Mouse (Mus musculus) retina, postnatal 7 days (tissue): ENCODE measurements around the gene Gm9970.

Experiments
- DNase-seq: peaks from one replicate; pipeline ENCODE4 v3.0.0-alpha.2; 2012; ENCODE audit warnings: low read depth, low spot score

Gene Gm9970

GRCm38 (mm10) chr5:31240637-31241521 lies at the start of gene Gm9970, which contains the start of gene Nrbp1:
TSS of gene Gm9970 (minus strand) at chr5:31241232.
TSS of gene Nrbp1 (plus strand) at chr5:31240864.
- peak; percentile 87 for DNase-seq

- DNase-seq: no peak
Measured at GRCm38 (mm10) chr5:31289626-31290230, 48.7 kb upstream of the Gm9970 start.

GRCm38 (mm10) chr5:31288655-31289054 lies 47.6 kb upstream of the Gm9970 start:
- DNase-seq: no peak

DNA sequence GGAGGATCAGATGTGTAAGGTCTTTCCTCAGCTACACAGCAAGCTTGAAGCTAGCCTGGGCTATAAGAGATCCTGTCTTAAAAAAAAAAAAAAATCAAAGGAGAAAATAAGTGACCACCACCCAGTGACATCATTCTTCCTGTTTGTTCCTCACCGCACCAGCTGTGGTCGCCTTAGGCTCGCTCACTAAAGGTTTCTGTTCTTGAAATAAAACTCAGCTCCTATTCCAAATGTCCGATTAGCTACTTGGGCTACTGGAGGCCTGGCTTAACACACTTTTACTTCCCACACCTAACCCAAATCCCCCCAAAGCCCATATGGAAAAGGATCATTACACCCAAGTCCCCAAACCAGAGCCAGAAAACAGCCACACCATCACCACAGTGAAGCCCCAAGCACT lies 47.2 kb upstream of the Gm9970 start:
- DNase-seq: no peak

DNA sequence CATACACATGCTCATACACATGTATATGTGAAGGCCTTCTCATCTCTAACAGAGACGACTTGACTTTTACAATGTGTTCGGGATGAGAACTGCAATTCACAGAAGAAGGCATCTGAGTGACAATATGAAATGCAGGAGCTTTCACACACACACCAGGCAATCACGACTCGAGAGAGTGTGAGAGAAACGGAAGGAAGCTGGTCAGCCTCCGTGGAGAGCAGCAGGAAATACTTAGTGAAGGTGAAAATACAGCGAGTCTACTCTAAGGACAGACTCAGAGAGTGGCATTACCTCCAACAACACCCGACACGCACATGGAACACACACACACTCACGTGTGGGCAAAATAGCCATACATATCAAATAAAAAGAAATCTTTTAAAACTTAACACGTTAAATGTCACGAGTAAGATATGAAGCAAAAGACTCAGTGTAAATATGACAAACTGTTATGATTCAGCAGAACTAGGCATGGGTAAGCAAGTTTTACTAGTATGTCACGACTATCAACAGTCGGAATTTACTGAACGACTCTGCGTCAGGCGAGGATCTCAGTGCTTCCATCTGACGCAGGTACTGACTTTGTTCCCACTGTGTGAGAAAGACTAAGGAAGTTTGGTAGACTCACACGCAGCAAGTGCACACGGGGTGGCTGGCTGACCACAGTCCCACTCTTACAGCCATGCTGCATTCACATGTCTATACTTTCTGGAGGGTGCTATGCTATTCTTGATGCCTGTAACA lies 38.4 kb upstream of the Gm9970 start:
- no peak for DNase-seq

DNA sequence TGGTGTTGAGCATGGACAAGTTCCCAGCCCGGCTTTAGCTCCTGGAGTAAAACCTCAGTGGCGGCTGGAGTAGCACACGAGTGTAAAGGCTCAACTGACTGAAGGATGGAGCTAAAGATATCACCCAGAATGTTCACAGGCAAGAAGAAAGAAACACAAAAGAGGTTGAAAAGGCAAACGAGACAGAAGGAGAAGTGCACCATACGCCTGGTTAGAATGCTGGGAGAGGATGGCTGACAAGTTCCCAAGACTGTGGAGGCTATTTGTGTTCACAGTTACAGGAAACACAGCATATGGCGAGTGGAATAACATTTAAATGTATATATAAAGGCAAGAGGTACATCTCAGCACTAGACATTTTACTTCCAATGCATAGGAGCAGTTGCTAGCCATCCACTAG lies 32.0 kb upstream of the Gm9970 start:
- DNase-seq: no peak

DNA sequence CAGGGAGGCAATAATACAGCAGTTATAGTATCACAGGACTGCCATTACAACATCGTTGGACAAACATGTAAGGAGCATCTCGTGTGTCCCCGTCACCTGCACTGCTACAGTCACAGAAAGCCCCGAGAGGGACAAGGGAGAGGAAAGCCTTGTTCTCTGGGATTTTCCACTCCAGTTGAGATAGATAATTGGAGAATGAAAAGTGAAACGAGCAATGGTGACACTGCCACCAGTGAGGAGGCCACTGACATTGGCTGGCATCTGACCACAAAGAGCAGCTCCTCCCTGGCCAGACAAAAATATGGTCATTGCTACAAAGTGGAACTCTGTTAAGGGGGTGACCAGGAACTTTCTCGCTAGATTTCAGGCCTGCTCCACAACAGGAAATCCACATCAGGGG lies 26.7 kb upstream of the Gm9970 start:
- DNase-seq: no peak

GRCm38 (mm10) chr5:31266101-31266500 lies 25.1 kb upstream of the Gm9970 start:
- no peak for DNase-seq

- no peak for DNase-seq
Measured at GRCm38 (mm10) chr5:31257616-31258015, 16.6 kb upstream of the Gm9970 start.

GRCm38 (mm10) chr5:31255971-31256370 lies 14.9 kb upstream of the Gm9970 start:
- no peak for DNase-seq

DNA sequence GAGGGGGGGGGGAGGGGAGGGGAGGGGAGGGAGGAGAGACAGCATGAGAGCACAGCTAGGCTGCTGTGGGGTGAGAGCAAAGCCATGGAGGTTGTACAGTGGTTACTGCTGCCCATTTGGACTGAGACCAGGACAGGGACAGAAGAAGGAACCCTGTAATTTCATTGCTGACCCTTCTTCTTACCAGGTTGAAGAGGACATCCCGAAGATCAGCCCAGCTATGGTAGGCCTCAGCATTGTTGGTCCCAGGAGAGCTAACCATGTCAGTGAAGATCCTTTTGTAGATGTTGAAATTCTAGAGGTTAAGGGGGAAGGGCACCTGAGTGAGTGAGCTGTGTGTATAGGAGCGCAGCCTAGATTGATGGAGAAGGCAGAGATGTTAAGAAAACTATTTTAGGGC lies 14.3 kb upstream of the Gm9970 start:
- no peak for DNase-seq

GRCm38 (mm10) chr5:31254901-31255300 lies 13.9 kb upstream of the Gm9970 start:
- no peak for DNase-seq

- DNase-seq: no peak
Measured at GRCm38 (mm10) chr5:31254452-31254851, 13.4 kb upstream of the Gm9970 start.

- DNase-seq: no peak
Measured at GRCm38 (mm10) chr5:31253806-31254205, 12.8 kb upstream of the Gm9970 start.

GRCm38 (mm10) chr5:31252795-31253545 lies 11.9 kb upstream of the Gm9970 start:
- no peak for DNase-seq

- no peak for DNase-seq
Measured at GRCm38 (mm10) chr5:31252151-31252550, 11.1 kb upstream of the Gm9970 start.

- peak; percentile 8 for DNase-seq
Measured at GRCm38 (mm10) chr5:31251541-31252101, 10.6 kb upstream of the Gm9970 start, which contains the start of gene Krtcap3. TSS of gene Krtcap3 (plus strand) at chr5:31251691.

GRCm38 (mm10) chr5:31250716-31251115 lies 9.7 kb upstream of the Gm9970 start:
- DNase-seq: no peak

GRCm38 (mm10) chr5:31242191-31242590 lies 1.2 kb upstream of the Gm9970 start:
- no peak for DNase-seq

DNA sequence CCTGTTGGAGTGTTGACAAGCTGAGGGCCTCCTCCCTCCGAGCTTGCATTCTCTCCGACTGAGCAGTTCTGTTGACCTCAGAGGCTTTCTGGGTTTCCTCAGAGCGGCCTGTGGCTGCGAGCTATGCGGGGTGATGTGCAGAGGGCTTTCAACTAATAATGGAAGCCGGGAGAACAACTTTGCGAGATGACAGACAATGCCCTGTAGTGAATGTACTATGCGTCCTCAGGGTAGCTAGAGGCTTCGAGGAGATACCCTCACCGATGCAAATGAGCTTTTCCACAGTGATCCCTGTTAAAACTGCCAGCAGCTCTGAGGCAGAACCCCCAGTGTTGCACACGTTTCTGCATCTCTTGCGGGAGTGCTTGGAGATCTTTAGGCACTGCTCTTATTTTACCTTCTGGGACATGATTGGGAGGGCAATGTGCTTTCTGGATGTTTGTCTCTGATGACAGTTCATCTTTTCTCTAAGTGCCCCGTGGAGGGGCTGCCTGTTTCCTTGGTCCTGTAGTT lies 546 bp upstream of the Gm9970 start:
- DNase-seq: no peak

DNA sequence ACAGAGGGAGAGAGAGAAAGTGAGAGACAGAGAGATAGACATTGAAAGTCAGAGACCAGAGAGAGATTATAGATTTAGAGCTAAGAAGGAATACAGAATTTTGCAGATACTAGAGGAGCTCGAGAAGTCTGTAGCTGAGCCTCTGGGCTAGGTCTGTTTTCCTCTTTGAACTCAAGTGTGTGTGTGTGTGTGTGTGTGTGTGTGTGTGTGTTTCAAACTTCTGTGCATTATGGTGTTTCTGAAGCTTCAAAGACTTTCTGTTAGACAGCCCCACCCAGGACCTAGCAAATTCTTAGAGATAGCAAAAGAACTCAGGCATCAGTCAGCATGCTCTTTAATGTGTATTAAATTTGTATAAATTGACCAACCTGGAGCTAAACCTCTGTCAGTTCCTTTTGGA lies 14.4 kb downstream of the Gm9970 start:
- DNase-seq: no peak
